Mouse (Mus musculus): Measurements from ENCODE around the gene Mios. TPM values are rescaled to one million over a fixed set of nuclear protein-coding genes. Genes with fewer than 3 reads are reported as not detected.

The Mios gene
- total RNA-seq (2012; rRNA removed) (24.1 and 24.5 TPM in 2 replicates), total RNA-seq (2014; rRNA removed) (23.7 and 25.1 TPM in 2 replicates), polyA plus RNA-seq (2012; ENCODE audit: insufficient read length, low read depth) (26.3 and 27.7 TPM in 2 replicates)

GRCm38 (mm10) chr6:8209047-8209865 lies at the start of gene Mios:
Mios (plus strand) TSS chr6:8209222.
- H3K79me2 ChIP-seq (replicated peaks; ENCODE audit: control insufficient read depth, extremely low read depth, insufficient read depth, poor library complexity, severe bottlenecking): peaks cover 14% of the 10 kb centered on the region
- peak within 1 kb of the TSS; percentile 54 for H3K27ac ChIP-seq (ENCODE audit: insufficient read depth, low read depth)
- H3K4me1 ChIP-seq (ENCODE audit: control insufficient read depth in 1 of 2, insufficient read depth in 2 of 2): peaks cover 0 to 11% of the 10 kb centered on the region in 2 experiments; a peak in 2 of 4 replicates
- dilution Hi-C loops (cut with MboI; ENCODE audit: extremely low pct_ligation_motif_present, extremely low pct_unique_long_range_greater_than_20kb, low sequenced_read_pairs): no loop called here
- no peak for TF ChIP-seq ZKSCAN1 (IDR thresholded peaks at IDR 0.05; ENCODE audit: borderline replicate concordance, low read depth, low read length)
- TF ChIP-seq MXI1 (IDR thresholded peaks at IDR 0.05; ENCODE audit: low read depth, low read length): peak; percentile 87
- TF ChIP-seq GABPA (IDR thresholded peaks at IDR 0.05; ENCODE audit: insufficient replicate concordance, low read depth, low read length): no peak
- TF ChIP-seq SIN3A (IDR thresholded peaks at IDR 0.05; ENCODE audit: low read length): peak; percentile 78; the same call in 1 of the 2 replicates
- TF ChIP-seq RAD21 (IDR thresholded peaks at IDR 0.05; ENCODE audit: low read depth, low read length): no peak
- no peak for TF ChIP-seq CHD2 (IDR thresholded peaks at IDR 0.05; ENCODE audit: low read length)
- peak; percentile 80; the same call in 1 of the 2 replicates for TF ChIP-seq UBTF (IDR thresholded peaks at IDR 0.05; ENCODE audit: low read depth, low read length)
- TF ChIP-seq IRF4 (IDR thresholded peaks at IDR 0.05; ENCODE audit: low read depth, low read length): peak; percentile 45; the same call in 1 of the 2 replicates
- TF ChIP-seq ZMIZ1 (IDR thresholded peaks at IDR 0.05; ENCODE audit: low read depth, low read length): peak; percentile 70; the same call in 1 of the 2 replicates
- TF ChIP-seq RCOR1 (conservative IDR thresholded peaks at IDR 0.05; ENCODE audit: low read depth, low read length): no peak
- no peak for TF ChIP-seq CHD1 (IDR thresholded peaks at IDR 0.05; ENCODE audit: low read depth, low read length)
- peak; percentile 42 for TF ChIP-seq HCFC1 (IDR thresholded peaks at IDR 0.05; ENCODE audit: low read depth, low read length)
- TF ChIP-seq MYC (IDR thresholded peaks at IDR 0.05; ENCODE audit: low read depth, low read length): no peak
- TF ChIP-seq SMC3 (IDR thresholded peaks at IDR 0.05; ENCODE audit: low read depth, low read length): no peak
- peak; percentile 57; the same call in 1 of the 2 replicates for TF ChIP-seq MAX (IDR thresholded peaks at IDR 0.05; ENCODE audit: low read length)
- peak; percentile 90 for TF ChIP-seq NELFE (IDR thresholded peaks at IDR 0.05; ENCODE audit: low read depth, low read length)
- no peak for TF ChIP-seq USF1 (IDR thresholded peaks at IDR 0.05; ENCODE audit: low read depth, low read length)
- TF ChIP-seq ZC3H11A (IDR thresholded peaks at IDR 0.05; ENCODE audit: low read depth, low read length): no peak
- peak; percentile 41; the same call in 1 of the 2 replicates for TF ChIP-seq ELF1 (IDR thresholded peaks at IDR 0.05; ENCODE audit: low read depth, low read length)
- TF ChIP-seq BHLHE40 (IDR thresholded peaks at IDR 0.05; ENCODE audit: low read depth, low read length): peak; percentile 56
- TF ChIP-seq TCF12 (IDR thresholded peaks at IDR 0.05; ENCODE audit: low read depth, low read length): peak; percentile 87
- no peak for TF ChIP-seq ETS1 (conservative IDR thresholded peaks at IDR 0.05; ENCODE audit: low read depth, low read length)
- TF ChIP-seq POLR2A (IDR thresholded peaks at IDR 0.05; ENCODE audit: low read depth, low read length): peak; percentile 81
- no peak for TF ChIP-seq ZNF384 (IDR thresholded peaks at IDR 0.05; ENCODE audit: low read depth, low read length)
- no peak for TF ChIP-seq KAT2A (IDR thresholded peaks at IDR 0.05; ENCODE audit: insufficient replicate concordance, low read length)
- no peak; a peak in 1 of 4 replicates for TF ChIP-seq CTCF (conservative IDR thresholded peaks at IDR 0.05 in 1 of 2, IDR thresholded peaks at IDR 0.05 in 1 of 2; ENCODE audit: low read depth in 2 of 2, low read length in 2 of 2)
- TF ChIP-seq JUN (IDR thresholded peaks at IDR 0.05; ENCODE audit: insufficient read depth, low read depth, low read length): no peak
- no peak for TF ChIP-seq USF2 (conservative IDR thresholded peaks at IDR 0.05; ENCODE audit: low read depth, low read length)
- TF ChIP-seq POLR2AphosphoS2 (IDR thresholded peaks at IDR 0.05; ENCODE audit: low read depth, low read length): no peak; the same call in 1 of the 2 replicates
- no peak; the same call in 1 of the 2 replicates for TF ChIP-seq MAFK (IDR thresholded peaks at IDR 0.05; ENCODE audit: insufficient replicate concordance, low read length)
- TF ChIP-seq MEF2A (IDR thresholded peaks at IDR 0.05; ENCODE audit: borderline replicate concordance, low read depth, low read length): peak; percentile 39; the same call in 1 of the 2 replicates
- 0 out of 2 replicates have a peak, but pooled peaks have one; percentile 35 for TF ChIP-seq MAZ (IDR thresholded peaks at IDR 0.05; ENCODE audit: low read depth, low read length)
- TF ChIP-seq NRF1 (IDR thresholded peaks at IDR 0.05; ENCODE audit: low read depth, low read length): peak; percentile 55
- no peak for TF ChIP-seq TBP (conservative IDR thresholded peaks at IDR 0.05; ENCODE audit: low read depth, low read length)
- TF ChIP-seq EP300 (IDR thresholded peaks at IDR 0.05; ENCODE audit: low read length): 0 out of 2 replicates have a peak, but pooled peaks have one; percentile 21
- TF ChIP-seq JUND (conservative IDR thresholded peaks at IDR 0.05; ENCODE audit: low read depth, low read length): no peak
- TF ChIP-seq PAX5 (IDR thresholded peaks at IDR 0.05; ENCODE audit: low read length): no peak
- no peak for TF ChIP-seq E2F4 (IDR thresholded peaks at IDR 0.05; ENCODE audit: insufficient replicate concordance, low read depth, low read length)
- H3K4me2 ChIP-seq (ENCODE audit: insufficient read depth, low read depth, poor library complexity, severe bottlenecking): peak within 1 kb of the TSS; percentile 100
- in situ Hi-C loops (cut with MboI; ENCODE audit: low pct_ligation_motif_present, low pct_unique_long_range_greater_than_20kb, low sequenced_read_pairs): no loop called here
- peak within 1 kb of the TSS; percentile 84 to 97 (median 84) for H3K4me3 ChIP-seq (replicated peaks in 1 of 3; ENCODE audit: low read depth in 2 of 3, low read length in 2 of 3, poor library complexity in 1 of 3)
- H3K27me3 ChIP-seq (replicated peaks): no peaks in the 10 kb centered on the region
- H3K36me3 ChIP-seq (replicated peaks in 1 of 2; ENCODE audit: control insufficient read depth in 1 of 2, insufficient read depth in 1 of 2, low read length in 1 of 2): peaks cover 0 to 18% of the 10 kb centered on the region in 2 experiments
- H3K9me3 ChIP-seq (replicated peaks; ENCODE audit: low read length): no peaks in the 10 kb centered on the region
- DNase-seq (ENCODE audit: extremely low read depth): peak; percentile 87
- peak within 1 kb of the TSS; percentile 97 for H3K9ac ChIP-seq (ENCODE audit: insufficient read depth, low read depth)
